Mouse (Mus musculus) CH12.LX (cell line): ENCODE data around the gene Stk32b. TPM values are rescaled to one million over a fixed set of nuclear protein-coding genes. Genes with fewer than 3 reads are reported as not detected.

ENCODE experiments used
- DNase-seq: peaks from one replicate; pipeline ENCODE4 v3.0.0-alpha.2; 2013; ENCODE audit errors: extremely low read depth
- H3K27ac ChIP-seq: 2 replicates; pipeline ENCODE4 v1.5.1; 2012; ENCODE audit warnings: low read depth, mild to moderate bottlenecking, control low read depth, moderate library complexity; ENCODE audit not compliant: insufficient read depth
- H3K27me3 ChIP-seq: replicated peaks from 2 replicates; pipeline ENCODE3; 2012; ENCODE audit warnings: inconsistent platforms
- H3K36me3 ChIP-seq, 2 experiments: replicated peaks in 1 of 2; 2 replicates each; pipeline versions ENCODE3 to v1.6.1; 2012; ENCODE audit warnings: inconsistent platforms in 1 of 2, low read length in 1 of 2, mild to moderate bottlenecking in 1 of 2, mixed read lengths in 1 of 2, moderate library complexity in 1 of 2; ENCODE audit not compliant: control insufficient read depth in 1 of 2, insufficient read depth in 1 of 2
- H3K4me1 ChIP-seq, 2 experiments: 2 replicates each; pipeline ENCODE4 v1.6.1; 2012; ENCODE audit warnings: inconsistent platforms in 1 of 2, moderate library complexity in 1 of 2; ENCODE audit not compliant: insufficient read depth in 2 of 2, control insufficient read depth in 1 of 2
- H3K4me2 ChIP-seq: 2 replicates; pipeline ENCODE4 v1.6.1; 2012; ENCODE audit warnings: low read depth, mild to moderate bottlenecking, control low read depth; ENCODE audit not compliant: poor library complexity, insufficient read depth, severe bottlenecking
- H3K4me3 ChIP-seq, 3 experiments: fragments of 150-350 bp in 1 of 3; sonication (generic) in 1 of 3; replicated peaks in 1 of 3; 2 replicates each; pipeline versions ENCODE3 to v1.5.1; 2011 to 2012; ENCODE audit warnings: low read depth in 2 of 3, low read length in 2 of 3, mild to moderate bottlenecking in 2 of 3, moderate library complexity in 2 of 3, control low read depth in 1 of 3, improper control_type of control experiment in 1 of 3, inconsistent platforms in 1 of 3, mixed read lengths in 1 of 3; ENCODE audit not compliant: poor library complexity in 1 of 3
- H3K79me2 ChIP-seq: replicated peaks from 2 replicates; pipeline ENCODE4 v1.6.1; 2012; ENCODE audit warnings: mild to moderate bottlenecking, moderate library complexity; ENCODE audit not compliant: control insufficient read depth, poor library complexity, insufficient read depth, severe bottlenecking; ENCODE audit errors: extremely low read depth
- H3K9ac ChIP-seq: 2 replicates; pipeline ENCODE4 v1.6.1; 2012; ENCODE audit warnings: low read depth, mild to moderate bottlenecking, control low read depth, moderate library complexity; ENCODE audit not compliant: insufficient read depth
- H3K9me3 ChIP-seq: replicated peaks from 2 replicates; pipeline ENCODE3; 2012; ENCODE audit warnings: low read length, inconsistent platforms, mixed read lengths
- BHLHE40 ChIP-seq: IDR thresholded peaks from 2 replicates; pipeline ENCODE4 v1.6.1; 2011; ENCODE audit warnings: mild to moderate bottlenecking, low read depth, low read length, improper control_type of control experiment
- E2F4 ChIP-seq: IDR thresholded peaks from 2 replicates; pipeline ENCODE4 v1.6.1; 2011; ENCODE audit warnings: low read depth, low read length, improper control_type of control experiment; ENCODE audit not compliant: insufficient replicate concordance
- ELF1 ChIP-seq: IDR thresholded peaks from 2 replicates; pipeline ENCODE4 v1.6.1; 2014; ENCODE audit warnings: low read depth, mild to moderate bottlenecking, inconsistent platforms, low read length, improper control_type of control experiment
- EP300 ChIP-seq: IDR thresholded peaks from 2 replicates; pipeline ENCODE4 v1.6.1; 2011; ENCODE audit warnings: low read length, improper control_type of control experiment
- IRF4 ChIP-seq: IDR thresholded peaks from 2 replicates; pipeline ENCODE4 v1.6.1; 2014; ENCODE audit warnings: low read depth, mild to moderate bottlenecking, inconsistent platforms, low read length, improper control_type of control experiment
- JUN ChIP-seq: IDR thresholded peaks from 2 replicates; pipeline ENCODE4 v1.6.1; 2011; ENCODE audit warnings: low read depth, mild to moderate bottlenecking, low read length, improper control_type of control experiment, moderate library complexity; ENCODE audit not compliant: insufficient read depth
- MAFK ChIP-seq: IDR thresholded peaks from 2 replicates; pipeline ENCODE4 v1.6.1; 2011; ENCODE audit warnings: low read length, improper control_type of control experiment; ENCODE audit not compliant: insufficient replicate concordance
- MAZ ChIP-seq: IDR thresholded peaks from 2 replicates; pipeline ENCODE4 v1.6.1; 2012; ENCODE audit warnings: low read depth, mild to moderate bottlenecking, inconsistent platforms, low read length, improper control_type of control experiment, moderate library complexity
- MXI1 ChIP-seq: IDR thresholded peaks from 2 replicates; pipeline ENCODE4 v1.6.1; 2011; ENCODE audit warnings: mild to moderate bottlenecking, low read depth, low read length, improper control_type of control experiment
- MYC ChIP-seq: IDR thresholded peaks from 2 replicates; pipeline ENCODE4 v1.6.1; 2011; ENCODE audit warnings: low read depth, mild to moderate bottlenecking, improper control_type of control experiment, low read length
- POLR2A ChIP-seq: IDR thresholded peaks from 2 replicates; pipeline ENCODE4 v1.6.1; 2011; ENCODE audit warnings: low read depth, mild to moderate bottlenecking, improper control_type of control experiment, low read length
- POLR2AphosphoS2 ChIP-seq: IDR thresholded peaks from 2 replicates; pipeline ENCODE4 v1.6.1; 2011; ENCODE audit warnings: low read depth, low read length, improper control_type of control experiment
- TBP ChIP-seq: conservative IDR thresholded peaks from 2 replicates; pipeline ENCODE4 v1.6.1; 2011; ENCODE audit warnings: low read depth, low read length, improper control_type of control experiment
- TCF12 ChIP-seq: IDR thresholded peaks from 2 replicates; pipeline ENCODE4 v1.6.1; 2014; ENCODE audit warnings: low read depth, mild to moderate bottlenecking, inconsistent platforms, low read length, improper control_type of control experiment
- UBTF ChIP-seq: IDR thresholded peaks from 2 replicates; pipeline ENCODE4 v1.6.1; 2012; ENCODE audit warnings: low read depth, mild to moderate bottlenecking, inconsistent platforms, low read length, improper control_type of control experiment, moderate library complexity
- USF1 ChIP-seq: IDR thresholded peaks from 2 replicates; pipeline ENCODE4 v1.6.1; 2014; ENCODE audit warnings: low read depth, mild to moderate bottlenecking, inconsistent platforms, low read length, improper control_type of control experiment
- ZC3H11A ChIP-seq: IDR thresholded peaks from 2 replicates; pipeline ENCODE4 v1.6.1; 2012; ENCODE audit warnings: low read depth, mild to moderate bottlenecking, inconsistent platforms, low read length, improper control_type of control experiment
- ZKSCAN1 ChIP-seq: IDR thresholded peaks from 2 replicates; pipeline ENCODE4 v1.6.1; 2012; ENCODE audit warnings: low read depth, inconsistent platforms, low read length, improper control_type of control experiment, borderline replicate concordance
- dilution Hi-C: fragments of 300-500 bp; cut with MboI; formaldehyde crosslinking; loops from 2 replicates; pipeline ENCODE4 v1.14.3; 2020; ENCODE audit warnings: low sequenced_read_pairs; ENCODE audit not compliant: extremely low pct_unique_long_range_greater_than_20kb, extremely low pct_ligation_motif_present
- in situ Hi-C: fragments of 300-500 bp; cut with MboI; formaldehyde crosslinking; loops from 3 replicates; pipeline ENCODE4 v1.14.3; 2019; ENCODE audit warnings: low sequenced_read_pairs, low pct_ligation_motif_present, low pct_unique_long_range_greater_than_20kb, mixed read lengths
- polyA plus RNA-seq: library from polyadenylated mRNA; unstranded; fragments of >175 nt; gene quantifications from 2 replicates; pipeline ENCODE4 v1.2.1, GENCODE M21; 2012; ENCODE audit warnings: low read depth; ENCODE audit not compliant: insufficient read length
- total RNA-seq, 2 experiments: library from RNA; depleted of rRNA; stranded (reverse); fragments of 300-350 nt in 1 of 2; fragments of >200 nt in 1 of 2; gene quantifications; 2 replicates each; pipeline ENCODE4 v1.2.3; 2012 to 2014

Stk32b gene
- total and polyA plus RNA-seq, 3 experiments, result not detected

- H3K36me3 ChIP-seq, result no peaks in the 10 kb centered on the region
- H3K79me2 ChIP-seq, result no peaks in the 10 kb centered on the region
- H3K27me3 ChIP-seq, result peaks cover 29% of the 10 kb centered on the region
- in situ Hi-C loops, result no loop called here
- no peaks in the 10 kb centered on the region for H3K4me1 ChIP-seq
- no peak overlapping the region for H3K27ac ChIP-seq
- TF ChIP-seq IRF4, result no peak
- TF ChIP-seq E2F4, result no peak
- TF ChIP-seq POLR2A, result no peak
- no peak for TF ChIP-seq TCF12
- no peak for TF ChIP-seq POLR2AphosphoS2
- no peak for TF ChIP-seq MAZ
- no peak for TF ChIP-seq TBP
- no peak for TF ChIP-seq BHLHE40
- H3K4me2 ChIP-seq, result no peak overlapping the region
- dilution Hi-C loops, result no loop called here
- H3K4me3 ChIP-seq, result no peak overlapping the region
- no peaks in the 10 kb centered on the region for H3K9me3 ChIP-seq
- H3K9ac ChIP-seq, result no peak overlapping the region
- no peak for DNase-seq
These were observed 258.7 kb downstream of the Stk32b start for GRCm38 (mm10) chr5:37458236-37458635.

GRCm38 (mm10) chr5:37457831-37458230 lies 259.1 kb downstream of the Stk32b start:
- Histone ChIP-seq H3K4me1 (no peaks in the 10 kb centered on the region), H3K9ac (no peak overlapping the region), H3K9me3 (no peaks in the 10 kb centered on the region), H3K4me3 (no peak overlapping the region), H3K27ac (no peak overlapping the region), H3K79me2 (no peaks in the 10 kb centered on the region), H3K4me2 (no peak overlapping the region), H3K36me3 (no peaks in the 10 kb centered on the region), H3K27me3 (peaks cover 32% of the 10 kb centered on the region)
- DNase-seq, result no peak
- in situ Hi-C loops, result no loop called here
- dilution Hi-C loops, result no loop called here
- no peak for TF ChIP-seq TCF12

DNA sequence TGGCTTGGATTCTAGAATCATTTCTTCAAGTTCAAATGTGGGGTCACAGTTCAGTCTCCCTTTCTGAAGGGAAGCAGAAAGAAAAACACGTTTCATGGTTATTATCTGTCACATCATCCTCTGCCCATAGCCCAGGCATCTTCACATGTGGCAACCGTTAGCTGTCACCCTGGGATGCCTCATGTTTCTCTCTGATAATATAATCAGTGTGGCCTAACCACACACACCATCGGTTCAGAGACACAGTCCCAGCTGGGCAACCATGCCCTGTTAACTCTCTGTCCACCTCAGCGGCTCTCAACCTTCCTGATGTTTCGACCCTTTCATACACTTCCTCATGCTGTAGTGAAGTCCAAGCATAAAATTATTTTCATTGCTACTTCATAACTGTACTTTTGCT lies 259.8 kb downstream of the Stk32b start:
- no peaks in the 10 kb centered on the region for H3K4me1 ChIP-seq
- H3K4me2 ChIP-seq, result no peak overlapping the region

More for the DNA sequence above, 259.8 kb downstream of the Stk32b start:
- TF ChIP-seq POLR2AphosphoS2 (no peak), MAZ (no peak), ZKSCAN1 (no peak), MXI1 (no peak), TBP (no peak), UBTF (no peak), IRF4 (no peak), MYC (no peak), EP300 (no peak), POLR2A (no peak), USF1 (no peak), JUN (no peak), MAFK (no peak), ELF1 (no peak), ZC3H11A (no peak)
- in situ Hi-C loops, result no loop called here
- peaks cover 36% of the 10 kb centered on the region for H3K27me3 ChIP-seq
- no peaks in the 10 kb centered on the region for H3K79me2 ChIP-seq
- H3K27ac ChIP-seq, result no peak overlapping the region
- dilution Hi-C loops, result no loop called here
- no peaks in the 10 kb centered on the region for H3K36me3 ChIP-seq
- no peak for DNase-seq
- H3K9ac ChIP-seq, result no peak overlapping the region
- H3K4me3 ChIP-seq, result no peak overlapping the region
- H3K9me3 ChIP-seq, result no peaks in the 10 kb centered on the region
